Mouse (Mus musculus) brain, adult 2 months (tissue): Measurements from ENCODE around the gene Prss48.
"Not testable (repeated sequence)": the region's sequence is repeated elsewhere in the genome, so short reads cannot be mapped to it uniquely, and the experiment has no call there.

ENCODE experiments used
- DNase-seq: peaks from one replicate; pipeline ENCODE4 v3.0.0; 2011; ENCODE audit warnings: low read depth, low spot score

Prss48 gene

GRCm38 (mm10) chr3:86004751-86005150, 2.5 kb upstream of the Prss48 start:
- DNase-seq: no peak

GRCm38 (mm10) chr3:86002940-86003339, 649 bp upstream of the Prss48 start:
- DNase-seq: no peak

- DNase-seq: no peak
Observed at GRCm38 (mm10) chr3:86001271-86001670, 1.0 kb downstream of the Prss48 start.

GRCm38 (mm10) chr3:85994645-85995044, 7.6 kb downstream of the Prss48 start:
- DNase-seq: no peak

- DNase-seq: no peak
Observed at GRCm38 (mm10) chr3:85993744-85994143, 8.5 kb downstream of the Prss48 start.

- no peak for DNase-seq
Observed at GRCm38 (mm10) chr3:85991802-85992156, 10.5 kb downstream of the Prss48 start.

GRCm38 (mm10) chr3:85991140-85991801, 11.0 kb downstream of the Prss48 start:
- no peak for DNase-seq

- no peak for DNase-seq
Observed at GRCm38 (mm10) chr3:85987225-85987624, 15.1 kb downstream of the Prss48 start.

- peak; percentile 30 for DNase-seq
Observed at GRCm38 (mm10) chr3:85984537-85984936, 17.8 kb downstream of the Prss48 start.

GRCm38 (mm10) chr3:85981761-85982160, 20.5 kb downstream of the Prss48 start:
- DNase-seq: not testable (repeated sequence)

GRCm38 (mm10) chr3:85980036-85980435, 22.3 kb downstream of the Prss48 start:
- DNase-seq: peak; percentile 49

- DNase-seq: peak; percentile 23
Observed at GRCm38 (mm10) chr3:85974451-85974850, 27.8 kb downstream of the Prss48 start.

GRCm38 (mm10) chr3:85973376-85974140, 28.7 kb downstream of the Prss48 start:
- no peak for DNase-seq

GRCm38 (mm10) chr3:85971599-85971975, 30.7 kb downstream of the Prss48 start:
- no peak for DNase-seq

GRCm38 (mm10) chr3:85970742-85971598, 31.3 kb downstream of the Prss48 start, which contains the start of gene Sh3d19:
TSS of gene Sh3d19 (plus strand) at chr3:85971109.
- DNase-seq: peak; percentile 89

- DNase-seq: no peak
Observed at GRCm38 (mm10) chr3:85969040-85969439, 33.3 kb downstream of the Prss48 start.

GRCm38 (mm10) chr3:85965479-85965878, 36.8 kb downstream of the Prss48 start:
- DNase-seq: no peak

- peak; percentile 35 for DNase-seq
Observed at GRCm38 (mm10) chr3:85961134-85961533, 41.2 kb downstream of the Prss48 start.

- DNase-seq: no peak
Observed at GRCm38 (mm10) chr3:85959669-85960068, 42.6 kb downstream of the Prss48 start.

- DNase-seq: no peak
Observed at GRCm38 (mm10) chr3:85955704-85956103, 46.6 kb downstream of the Prss48 start.

- DNase-seq: no peak
Observed at GRCm38 (mm10) chr3:85955269-85955668, 47.0 kb downstream of the Prss48 start.

GRCm38 (mm10) chr3:85952696-85953283, 49.5 kb downstream of the Prss48 start:
- no peak for DNase-seq
